Mouse (Mus musculus): ENCODE results near the gene Blvra. TPM values are rescaled to one million over a fixed set of nuclear protein-coding genes. Genes with fewer than 3 reads are reported as not detected.
A peak's percentile ranks its signal among the peaks of the same experiment; 100 is the strongest.

Blvra gene
- total and polyA plus RNA-seq, 3 experiments = 18.7 to 23.7 TPM; not detected in 1

DNA sequence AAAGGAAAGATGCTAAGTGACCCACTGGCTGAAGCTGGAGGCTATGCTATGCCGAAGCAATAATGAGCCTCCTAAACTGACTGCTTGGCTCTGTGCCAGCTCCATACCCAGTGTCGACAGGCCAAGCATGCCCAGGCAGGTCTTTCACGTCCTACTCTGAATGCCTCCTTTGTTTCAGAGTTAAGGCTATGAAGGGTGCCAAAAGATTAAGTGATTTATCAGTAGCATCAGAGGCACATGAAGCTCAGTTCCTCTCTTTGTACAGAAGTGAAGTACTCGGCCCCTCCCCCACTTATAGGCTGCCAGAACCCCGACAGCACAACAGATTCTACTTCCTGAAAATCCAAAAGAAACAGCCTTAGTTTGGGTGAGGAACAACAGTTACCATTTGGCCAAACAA lies 66.5 kb downstream of the Blvra start:
- H3K4me1 ChIP-seq (ENCODE audit: control insufficient read depth in 1 of 2, insufficient read depth in 2 of 2, low read length in 2 of 2) = peaks cover 12 to 31% of the 10 kb centered on the region in 2 experiments
- peaks cover 23% of the 10 kb centered on the region for H3K79me2 ChIP-seq (ENCODE audit: control insufficient read depth, insufficient read depth, low read length, poor library complexity)
- peak overlapping the region; percentile 70 for H3K27ac ChIP-seq (ENCODE audit: control insufficient read depth, low read depth, low read length)
- H3K36me3 ChIP-seq (ENCODE audit: control insufficient read depth in 1 of 2, insufficient read depth in 2 of 2, low read length in 2 of 2) = peaks cover 0 to 33% of the 10 kb centered on the region in 2 experiments; a peak in 2 of 4 replicates
- no peak for TF ChIP-seq ZNF384 (IDR thresholded peaks at IDR 0.05; ENCODE audit: low read depth, low read length)
- TF ChIP-seq TCF12 (IDR thresholded peaks at IDR 0.05; ENCODE audit: low read depth, low read length) = peak; percentile 56; the same call in 1 of the 2 replicates
- TF ChIP-seq RCOR1 (IDR thresholded peaks at IDR 0.05; ENCODE audit: low read depth, low read length) = peak; percentile 93
- TF ChIP-seq BHLHE40 (IDR thresholded peaks at IDR 0.05; ENCODE audit: borderline replicate concordance, low read depth, low read length) = peak; percentile 94
- TF ChIP-seq ZKSCAN1 (IDR thresholded peaks at IDR 0.05; ENCODE audit: low read depth, low read length) = no peak
- peak; percentile 92 for TF ChIP-seq GATA1 (IDR thresholded peaks at IDR 0.05; ENCODE audit: low read depth, low read length)
- TF ChIP-seq CHD2 (IDR thresholded peaks at IDR 0.05; ENCODE audit: low read length) = peak; percentile 84
- no peak for TF ChIP-seq KAT2A (conservative IDR thresholded peaks at IDR 0.05; ENCODE audit: low read depth, low read length)
- no peak for TF ChIP-seq RAD21 (IDR thresholded peaks at IDR 0.05; ENCODE audit: low read depth, low read length)
- no peak for TF ChIP-seq ZC3H11A (IDR thresholded peaks at IDR 0.05; ENCODE audit: low read depth, low read length)
- TF ChIP-seq POLR2AphosphoS5 (IDR thresholded peaks at IDR 0.05; ENCODE audit: borderline replicate concordance, low read depth, low read length) = no peak
- TF ChIP-seq MXI1 (IDR thresholded peaks at IDR 0.05; ENCODE audit: low read depth, low read length) = peak; percentile 79
- peak; percentile 77 for TF ChIP-seq MAX (IDR thresholded peaks at IDR 0.05; ENCODE audit: low read length)
- TF ChIP-seq MAFK (IDR thresholded peaks at IDR 0.05; ENCODE audit: borderline replicate concordance, low read depth, low read length) = no peak
- TF ChIP-seq CHD1 (IDR thresholded peaks at IDR 0.05; ENCODE audit: low read depth, low read length) = no peak
- TF ChIP-seq TBP (IDR thresholded peaks at IDR 0.05; ENCODE audit: low read depth, low read length) = no peak
- no peak for TF ChIP-seq POLR2AphosphoS2 (IDR thresholded peaks at IDR 0.05; ENCODE audit: low read length)
- peak; percentile 84 for TF ChIP-seq SIN3A (IDR thresholded peaks at IDR 0.05; ENCODE audit: low read length)
- no peak for TF ChIP-seq E2F4 (IDR thresholded peaks at IDR 0.05; ENCODE audit: borderline replicate concordance, low read depth, low read length)
- TF ChIP-seq MAZ (IDR thresholded peaks at IDR 0.05; ENCODE audit: low read depth, low read length) = peak; percentile 81
- TF ChIP-seq NRF1 (IDR thresholded peaks at IDR 0.05; ENCODE audit: insufficient read depth, low read depth, low read length, poor library complexity, severe bottlenecking) = peak; percentile 49; the same call in 1 of the 2 replicates
- TF ChIP-seq SMC3 (IDR thresholded peaks at IDR 0.05; ENCODE audit: low read depth, low read length) = no peak
- no peak for TF ChIP-seq CTCF (IDR thresholded peaks at IDR 0.05 in 2 of 3, conservative IDR thresholded peaks at IDR 0.05 in 1 of 3; ENCODE audit: control insufficient read depth in 1 of 3, insufficient read depth in 1 of 3, low read depth in 2 of 3, low read length in 3 of 3, poor library complexity in 1 of 3, severe bottlenecking in 1 of 3)
- TF ChIP-seq MYB (IDR thresholded peaks at IDR 0.05; ENCODE audit: low read depth, low read length) = no peak
- no peak for TF ChIP-seq GABPA (IDR thresholded peaks at IDR 0.05; ENCODE audit: low read depth, low read length)
- TF ChIP-seq NELFE (IDR thresholded peaks at IDR 0.05; ENCODE audit: low read depth, low read length) = no peak
- TF ChIP-seq HCFC1 (IDR thresholded peaks at IDR 0.05; ENCODE audit: low read depth, low read length) = peak; percentile 66
- peak; percentile 79 for TF ChIP-seq MYC (IDR thresholded peaks at IDR 0.05; ENCODE audit: low read depth, low read length)
- peak; percentile 36 for TF ChIP-seq TAL1 (IDR thresholded peaks at IDR 0.05; ENCODE audit: low read length)
- TF ChIP-seq ZMIZ1 (IDR thresholded peaks at IDR 0.05; ENCODE audit: low read depth, low read length) = no peak
- peak; percentile 72; the same call in 1 of the 2 replicates for TF ChIP-seq ELF1 (IDR thresholded peaks at IDR 0.05; ENCODE audit: low read depth, low read length)
- peak; percentile 91 for TF ChIP-seq ETS1 (IDR thresholded peaks at IDR 0.05; ENCODE audit: low read depth, low read length)
- peak; percentile 84 to 91 for TF ChIP-seq EP300 (IDR thresholded peaks at IDR 0.05; ENCODE audit: low read depth in 1 of 2, low read length in 2 of 2)
- TF ChIP-seq MEF2A (IDR thresholded peaks at IDR 0.05; ENCODE audit: extremely low read depth, insufficient replicate concordance, low read depth, low read length, poor library complexity, severe bottlenecking) = no peak
- no peaks in the 10 kb centered on the region for H3K27me3 ChIP-seq (ENCODE audit: control insufficient read depth in 1 of 2, insufficient read depth in 2 of 2, low read length in 2 of 2)
- peak; percentile 93 for DNase-seq (ENCODE audit: low read depth, low spot score)
- H3K9me3 ChIP-seq (replicated peaks; ENCODE audit: insufficient read depth, low read length) = no peaks in the 10 kb centered on the region
- H3K9ac ChIP-seq (ENCODE audit: control insufficient read depth, low read depth, low read length, poor library complexity, severe bottlenecking) = peak overlapping the region; percentile 25
- H3K4me3 ChIP-seq (ENCODE audit: control insufficient read depth in 1 of 2, insufficient read depth in 1 of 2, low read depth in 2 of 2, low read length in 2 of 2) = no peak overlapping the region; a peak in 1 of 4 replicates
